Mouse (Mus musculus) urinary bladder, postnatal 10 days (tissue): ENCODE measurements around the gene Fem1b.
"Not testable (repeated sequence)": the region's sequence is repeated elsewhere in the genome, so short reads cannot be mapped to it uniquely, and the experiment has no call there.

ENCODE experiments used
- DNase-seq: peaks from one replicate; pipeline ENCODE4 v3.0.0; 2022; ENCODE audit warnings: low spot score

Gene Fem1b

GRCm38 (mm10) chr9:62827939-62828652 is 16.4 kb upstream of the Fem1b start:
- no peak for DNase-seq

- DNase-seq = no peak
These were observed 14.7 kb upstream of the Fem1b start for GRCm38 (mm10) chr9:62826456-62826855.

GRCm38 (mm10) chr9:62825791-62826393 is 14.2 kb upstream of the Fem1b start:
- DNase-seq = no peak

GRCm38 (mm10) chr9:62821811-62822210 is 10.1 kb upstream of the Fem1b start:
- DNase-seq = no peak

- DNase-seq = no peak
These were observed 9.1 kb upstream of the Fem1b start for GRCm38 (mm10) chr9:62820829-62821228.

- not testable (repeated sequence) for DNase-seq
These were observed 8.2 kb upstream of the Fem1b start for GRCm38 (mm10) chr9:62819910-62820309.

GRCm38 (mm10) chr9:62819494-62819893 is 7.8 kb upstream of the Fem1b start:
- DNase-seq = no peak

- no peak for DNase-seq
These were observed 6.3 kb upstream of the Fem1b start for GRCm38 (mm10) chr9:62817828-62818614.

GRCm38 (mm10) chr9:62817099-62817571 is 5.4 kb upstream of the Fem1b start:
- no peak for DNase-seq

- DNase-seq = no peak
These were observed 4.8 kb upstream of the Fem1b start for GRCm38 (mm10) chr9:62816323-62817098.

- DNase-seq = no peak
These were observed 3.0 kb upstream of the Fem1b start for GRCm38 (mm10) chr9:62814751-62815150.

GRCm38 (mm10) chr9:62812216-62813049 is 699 bp upstream of the Fem1b start:
- no peak for DNase-seq

GRCm38 (mm10) chr9:62810543-62811515 is 905 bp downstream of the Fem1b start:
- DNase-seq = no peak

- no peak for DNase-seq
These were observed 1.6 kb downstream of the Fem1b start for GRCm38 (mm10) chr9:62810095-62810494.

- not testable (repeated sequence) for DNase-seq
These were observed 12.5 kb downstream of the Fem1b start for GRCm38 (mm10) chr9:62799218-62799617.

- no peak for DNase-seq
These were observed 21.9 kb downstream of the Fem1b start for GRCm38 (mm10) chr9:62789856-62790255.

- DNase-seq = no peak
These were observed 25.0 kb downstream of the Fem1b start for GRCm38 (mm10) chr9:62786721-62787120.

GRCm38 (mm10) chr9:62784233-62784632 is 27.5 kb downstream of the Fem1b start:
- DNase-seq = no peak

- DNase-seq = no peak
These were observed 28.6 kb downstream of the Fem1b start for GRCm38 (mm10) chr9:62782976-62783781.
